Mouse (Mus musculus) kidney, embryonic 16.5 days (tissue): ENCODE results near the gene Rbp7. TPM values are rescaled to one million over a fixed set of nuclear protein-coding genes. Genes with fewer than 3 reads are reported as not detected.
"Not testable (repeated sequence)": the region's sequence is repeated elsewhere in the genome, so short reads cannot be mapped to it uniquely, and the experiment has no call there.

Experiments
- ATAC-seq: fragments of 200-750 bp; cut with Nextera tagmentation; 2 replicates; pipeline ENCODE4 v1.8.0; 2017; ENCODE audit warnings: moderate TSS enrichment; ENCODE audit not compliant: low FRiP score, low TSS enrichment
- H3K27ac ChIP-seq: fragments of 300-500 bp; sonication (generic); 2 replicates; pipeline ENCODE4 v1.5.1; 2014; ENCODE audit warnings: low read length
- H3K27me3 ChIP-seq: fragments of 300-500 bp; sonication (generic); 2 replicates; pipeline ENCODE4 v1.6.1; 2014; ENCODE audit warnings: low read length, control low read depth, mixed read lengths; ENCODE audit not compliant: insufficient read depth
- H3K36me3 ChIP-seq: fragments of 300-500 bp; sonication (generic); 2 replicates; pipeline ENCODE4 v1.6.1; 2014; ENCODE audit warnings: low read length, control low read depth, mixed read lengths; ENCODE audit not compliant: insufficient read depth
- H3K4me1 ChIP-seq: fragments of 300-500 bp; sonication (generic); 2 replicates; pipeline ENCODE4 v1.6.1; 2014; ENCODE audit warnings: low read length, control low read depth, mixed read lengths; ENCODE audit not compliant: insufficient read depth
- H3K4me2 ChIP-seq: fragments of 300-500 bp; sonication (generic); replicated peaks from 2 replicates; pipeline ENCODE4 v1.6.1; 2014; ENCODE audit warnings: low read depth, low read length
- H3K4me3 ChIP-seq: fragments of 300-500 bp; sonication (generic); 2 replicates; pipeline ENCODE4 v1.5.1; 2014; ENCODE audit warnings: mild to moderate bottlenecking, low read length
- H3K9ac ChIP-seq: fragments of 300-500 bp; sonication (generic); replicated peaks from 2 replicates; pipeline ENCODE4 v1.6.1; 2014; ENCODE audit warnings: low read length
- H3K9me3 ChIP-seq: fragments of 300-500 bp; sonication (generic); 2 replicates; pipeline ENCODE4 v1.6.1; 2016; ENCODE audit warnings: low read length, control low read depth
- WGBS: fragments of 180-500 bp; shearing (Covaris S2); extraction: QIAGEN DNeasy Blood & Tissue Kit; methylation state at CpG from one replicate; pipeline ENCODE4 v1.1.7; 2014; 5-methylcytosine and 5-hydroxymethylcytosine counted together
- polyA plus RNA-seq: library from polyadenylated mRNA; unstranded; fragments of >200 nt; fragmentation: Nextera tagmentation; extraction: Ambion mirVana; gene quantifications from 2 replicates; pipeline ENCODE4 v1.2.1, GENCODE M21; 2015

Gene Rbp7
- polyA plus RNA-seq, 1 experiment from 2014 or later = 1.3 TPM

- no peak for ATAC-seq
- 81% methylated on average over 6 of the region's 6 CpGs for WGBS
Measured at GRCm38 (mm10) chr4:149457831-149458430, 3.2 kb upstream of the Rbp7 start.

GRCm38 (mm10) chr4:149457163-149457562 is 2.4 kb upstream of the Rbp7 start:
- not testable (repeated sequence) for ATAC-seq, H3K4me1 ChIP-seq, H3K27ac ChIP-seq, H3K27me3 ChIP-seq, H3K9me3 ChIP-seq, H3K9ac ChIP-seq, H3K36me3 ChIP-seq, H3K4me2 ChIP-seq, H3K4me3 ChIP-seq
- WGBS = 91% methylated on average over 24 of the region's 27 CpGs

More at GRCm38 (mm10) chr4:149457831-149458430, 3.2 kb upstream of the Rbp7 start:
- H3K4me2 ChIP-seq = no peak overlapping the region
- no peak overlapping the region for H3K4me3 ChIP-seq
- H3K9me3 ChIP-seq = no peaks in the 10 kb centered on the region
- H3K36me3 ChIP-seq = no peaks in the 10 kb centered on the region
- no peaks in the 10 kb centered on the region for H3K4me1 ChIP-seq
- no peak overlapping the region for H3K27ac ChIP-seq
- H3K9ac ChIP-seq = no peak overlapping the region
- H3K27me3 ChIP-seq = no peaks in the 10 kb centered on the region

GRCm38 (mm10) chr4:149454263-149454662 is 515 bp downstream of the Rbp7 start:
- no peaks in the 10 kb centered on the region for H3K27me3 ChIP-seq
- no peaks in the 10 kb centered on the region for H3K9me3 ChIP-seq
- WGBS = 82% methylated on average over 17 of the region's 17 CpGs
- H3K4me2 ChIP-seq = no peak overlapping the region
- no peak overlapping the region for H3K27ac ChIP-seq
- no peaks in the 10 kb centered on the region for H3K4me1 ChIP-seq
- H3K4me3 ChIP-seq = no peak overlapping the region
- ATAC-seq = no peak
- no peaks in the 10 kb centered on the region for H3K36me3 ChIP-seq
- no peak overlapping the region for H3K9ac ChIP-seq

GRCm38 (mm10) chr4:149453656-149454055 is 1.1 kb downstream of the Rbp7 start:
- H3K36me3 ChIP-seq = no peaks in the 10 kb centered on the region
- no peak overlapping the region for H3K4me3 ChIP-seq
- H3K9me3 ChIP-seq = no peaks in the 10 kb centered on the region
- ATAC-seq = no peak
- no peaks in the 10 kb centered on the region for H3K27me3 ChIP-seq
- H3K4me2 ChIP-seq = no peak overlapping the region
- WGBS = 87% methylated on average over 4 of the region's 4 CpGs
- no peaks in the 10 kb centered on the region for H3K4me1 ChIP-seq
- no peak overlapping the region for H3K9ac ChIP-seq
- H3K27ac ChIP-seq = no peak overlapping the region

GRCm38 (mm10) chr4:149450636-149451035 is 4.1 kb downstream of the Rbp7 start:
- Histone ChIP-seq H3K9me3 (no peaks in the 10 kb centered on the region), H3K27ac (no peak overlapping the region), H3K9ac (no peak overlapping the region), H3K27me3 (no peaks in the 10 kb centered on the region), H3K36me3 (no peaks in the 10 kb centered on the region), H3K4me1 (peaks cover 6% of the 10 kb centered on the region), H3K4me2 (no peak overlapping the region), H3K4me3 (no peak overlapping the region)
- WGBS = 78% methylated on average over 3 of the region's 3 CpGs
- no peak for ATAC-seq

GRCm38 (mm10) chr4:149446309-149446708 is 8.5 kb downstream of the Rbp7 start:
- WGBS = 56% methylated on average over 1 of the region's 1 CpGs
- no peaks in the 10 kb centered on the region for H3K27me3 ChIP-seq
- no peak for ATAC-seq
- H3K4me2 ChIP-seq = peak overlapping the region; percentile 64
- H3K36me3 ChIP-seq = no peaks in the 10 kb centered on the region
- peak overlapping the region; percentile 70 for H3K9ac ChIP-seq
- peaks cover 15% of the 10 kb centered on the region for H3K4me1 ChIP-seq
- H3K27ac ChIP-seq = peak overlapping the region; percentile 94
- H3K4me3 ChIP-seq = no peak overlapping the region
- H3K9me3 ChIP-seq = no peaks in the 10 kb centered on the region

- Histone ChIP-seq H3K4me2 (peak overlapping the region; percentile 64), H3K4me1 (peaks cover 15% of the 10 kb centered on the region), H3K9me3 (no peaks in the 10 kb centered on the region), H3K27me3 (no peaks in the 10 kb centered on the region), H3K9ac (peak overlapping the region; percentile 70), H3K27ac (peak overlapping the region; percentile 94), H3K4me3 (peak overlapping the region; percentile 45), H3K36me3 (no peaks in the 10 kb centered on the region)
- peak; percentile 54 for ATAC-seq
- WGBS = 3% methylated on average over 11 of the region's 11 CpGs
Measured at GRCm38 (mm10) chr4:149445868-149446267, 8.9 kb downstream of the Rbp7 start.

GRCm38 (mm10) chr4:149444964-149445701 is 9.6 kb downstream of the Rbp7 start:
- ATAC-seq = peak; percentile 98
- peak overlapping the region; percentile 64 for H3K4me2 ChIP-seq

GRCm38 (mm10) chr4:149444465-149444864 is 10.3 kb downstream of the Rbp7 start:
- WGBS = 53% methylated on average over 1 of the region's 1 CpGs
- Histone ChIP-seq H3K9me3 (no peaks in the 10 kb centered on the region), H3K27ac (peak overlapping the region; percentile 94), H3K4me2 (peak overlapping the region; percentile 64), H3K36me3 (no peaks in the 10 kb centered on the region), H3K27me3 (no peaks in the 10 kb centered on the region), H3K9ac (peak overlapping the region; percentile 70), H3K4me3 (no peak overlapping the region), H3K4me1 (peaks cover 19% of the 10 kb centered on the region)
- no peak for ATAC-seq

More at GRCm38 (mm10) chr4:149444964-149445701, 9.6 kb downstream of the Rbp7 start:
- under 1% methylated on average over 36 of the region's 36 CpGs for WGBS
- Histone ChIP-seq H3K9ac (peak overlapping the region; percentile 70), H3K4me3 (peak overlapping the region; percentile 45), H3K36me3 (no peaks in the 10 kb centered on the region), H3K27me3 (no peaks in the 10 kb centered on the region), H3K9me3 (no peaks in the 10 kb centered on the region), H3K4me1 (peaks cover 17% of the 10 kb centered on the region), H3K27ac (peak overlapping the region; percentile 94)

- H3K4me3 ChIP-seq = no peak overlapping the region
- H3K9ac ChIP-seq = no peak overlapping the region
- H3K4me1 ChIP-seq = peaks cover 19% of the 10 kb centered on the region
- WGBS = 33% methylated on average over 3 of the region's 3 CpGs
- no peaks in the 10 kb centered on the region for H3K36me3 ChIP-seq
- H3K9me3 ChIP-seq = no peaks in the 10 kb centered on the region
- no peak overlapping the region for H3K4me2 ChIP-seq
- no peaks in the 10 kb centered on the region for H3K27me3 ChIP-seq
- ATAC-seq = no peak
- H3K27ac ChIP-seq = no peak overlapping the region
Measured at GRCm38 (mm10) chr4:149442436-149442835, 12.3 kb downstream of the Rbp7 start.
